Mouse (Mus musculus): ENCODE measurements at regions not wholly inside any gene's neighbourhood (a gene's known extent, or its start where the extent isn't known, plus 50 kb on each side); places are given as distances from the start of the nearest gene placed in this dataset.

GRCm38 (mm10) chr15:68428444-68429228, 1927.9 kb upstream of the Lrrc6 start:
- no peaks in the 10 kb centered on the region for H3K4me1 ChIP-seq (ENCODE audit: control insufficient read depth, insufficient read depth, low read length)
- no peak for TF ChIP-seq POLR2A (IDR thresholded peaks at IDR 0.05; ENCODE audit: low read depth, low read length)
- no peak for TF ChIP-seq CTCF (IDR thresholded peaks at IDR 0.05; ENCODE audit: borderline replicate concordance, insufficient read depth, low read length)
- no peak overlapping the region for H3K4me3 ChIP-seq (ENCODE audit: insufficient read depth, low read length)
- H3K27ac ChIP-seq (ENCODE audit: insufficient read depth, low read length) = no peak overlapping the region

DNA sequence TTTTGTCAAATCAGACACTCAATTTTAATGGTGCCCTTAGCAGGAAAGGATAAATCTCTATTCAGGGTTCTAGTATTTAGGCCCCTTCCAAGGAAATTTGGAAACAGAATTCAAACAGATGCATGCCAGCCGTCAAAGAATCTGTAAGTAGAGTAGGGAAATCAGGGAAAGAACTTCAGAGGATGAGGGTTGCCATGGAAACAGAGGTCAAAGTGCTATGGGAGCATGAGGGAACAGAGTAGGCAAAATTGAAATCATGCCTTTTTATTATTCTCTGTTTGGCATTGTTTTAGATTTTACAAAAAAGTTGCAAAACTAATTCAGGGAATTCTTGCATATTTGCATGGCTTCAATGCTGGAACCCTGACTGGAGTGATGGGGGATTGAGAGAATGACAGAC, 1916.4 kb upstream of the Lrrc6 start:
- Histone ChIP-seq H3K27ac (ENCODE audit: insufficient read depth, low read length) (no peak overlapping the region), H3K4me1 (ENCODE audit: control insufficient read depth, insufficient read depth, low read length) (no peaks in the 10 kb centered on the region), H3K4me3 (ENCODE audit: insufficient read depth, low read length) (no peak overlapping the region)
- TF ChIP-seq POLR2A (IDR thresholded peaks at IDR 0.05; ENCODE audit: low read depth, low read length) (no peak), CTCF (IDR thresholded peaks at IDR 0.05; ENCODE audit: borderline replicate concordance, insufficient read depth, low read length) (no peak)

GRCm38 (mm10) chr15:68415401-68415925, 1914.8 kb upstream of the Lrrc6 start:
- no peak for TF ChIP-seq POLR2A (IDR thresholded peaks at IDR 0.05; ENCODE audit: low read depth, low read length)
- 0 out of 2 replicates have a peak, but pooled peaks have one; percentile 7 for TF ChIP-seq CTCF (IDR thresholded peaks at IDR 0.05; ENCODE audit: borderline replicate concordance, insufficient read depth, low read length)
- Histone ChIP-seq H3K4me1 (ENCODE audit: control insufficient read depth, insufficient read depth, low read length) (no peaks in the 10 kb centered on the region), H3K27ac (ENCODE audit: insufficient read depth, low read length) (no peak overlapping the region), H3K4me3 (ENCODE audit: insufficient read depth, low read length) (no peak overlapping the region)

DNA sequence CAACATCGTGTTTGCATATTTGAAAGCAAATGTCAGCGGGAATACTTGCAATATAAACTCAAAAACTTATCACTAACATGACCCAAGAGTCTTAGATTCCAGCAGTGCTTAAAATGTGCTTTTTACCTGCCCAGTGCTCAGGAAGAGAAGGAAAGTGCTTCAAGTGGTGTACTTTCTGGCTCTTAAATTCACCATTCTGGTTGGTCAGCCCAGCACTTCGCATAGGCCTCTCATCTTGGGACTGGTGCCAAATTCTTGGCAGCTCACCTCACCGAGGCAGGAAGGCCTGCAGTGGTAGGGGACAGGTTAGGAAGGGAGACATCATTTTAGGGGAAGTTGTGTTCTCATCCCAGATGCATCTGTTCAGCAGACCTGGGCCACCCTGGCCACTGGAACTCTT, 1913.3 kb upstream of the Lrrc6 start:
- no peak overlapping the region for H3K4me3 ChIP-seq (ENCODE audit: insufficient read depth, low read length)
- TF ChIP-seq CTCF (IDR thresholded peaks at IDR 0.05; ENCODE audit: borderline replicate concordance, insufficient read depth, low read length) = no peak
- TF ChIP-seq POLR2A (IDR thresholded peaks at IDR 0.05; ENCODE audit: low read depth, low read length) = no peak
- H3K4me1 ChIP-seq (ENCODE audit: control insufficient read depth, insufficient read depth, low read length) = no peaks in the 10 kb centered on the region
- no peak overlapping the region for H3K27ac ChIP-seq (ENCODE audit: insufficient read depth, low read length)

DNA sequence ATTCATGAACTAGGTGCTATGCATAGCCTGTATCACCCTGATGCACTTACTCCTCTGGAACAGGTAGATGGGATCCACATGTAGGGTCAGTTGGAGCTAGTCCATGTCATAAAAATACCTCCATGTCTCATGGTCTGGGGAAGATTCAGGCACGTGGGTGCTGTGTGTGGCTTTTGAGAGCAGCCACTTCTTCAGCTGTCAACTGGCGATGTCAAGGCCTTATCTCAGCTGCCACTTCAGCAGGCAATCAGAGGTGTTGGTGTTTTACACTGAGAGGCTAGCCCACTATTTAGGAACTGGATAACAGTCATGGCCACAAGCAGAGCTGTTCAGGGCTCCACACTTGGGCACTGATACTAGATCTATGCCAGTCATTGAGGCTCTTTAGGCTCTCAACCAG, 1912.0 kb upstream of the Lrrc6 start:
- Histone ChIP-seq H3K4me3 (ENCODE audit: insufficient read depth, low read length) (no peak overlapping the region), H3K27ac (ENCODE audit: insufficient read depth, low read length) (no peak overlapping the region), H3K4me1 (ENCODE audit: control insufficient read depth, insufficient read depth, low read length) (no peaks in the 10 kb centered on the region)
- TF ChIP-seq POLR2A (IDR thresholded peaks at IDR 0.05; ENCODE audit: low read depth, low read length) = no peak
- TF ChIP-seq CTCF (IDR thresholded peaks at IDR 0.05; ENCODE audit: borderline replicate concordance, insufficient read depth, low read length) = no peak

GRCm38 (mm10) chr15:68412156-68412555, 1911.4 kb upstream of the Lrrc6 start:
- Histone ChIP-seq H3K27ac (ENCODE audit: insufficient read depth, low read length) (no peak overlapping the region), H3K4me1 (ENCODE audit: control insufficient read depth, insufficient read depth, low read length) (no peaks in the 10 kb centered on the region), H3K4me3 (ENCODE audit: insufficient read depth, low read length) (no peak overlapping the region)
- TF ChIP-seq POLR2A (IDR thresholded peaks at IDR 0.05; ENCODE audit: low read depth, low read length) (no peak), CTCF (IDR thresholded peaks at IDR 0.05; ENCODE audit: borderline replicate concordance, insufficient read depth, low read length) (no peak)

DNA sequence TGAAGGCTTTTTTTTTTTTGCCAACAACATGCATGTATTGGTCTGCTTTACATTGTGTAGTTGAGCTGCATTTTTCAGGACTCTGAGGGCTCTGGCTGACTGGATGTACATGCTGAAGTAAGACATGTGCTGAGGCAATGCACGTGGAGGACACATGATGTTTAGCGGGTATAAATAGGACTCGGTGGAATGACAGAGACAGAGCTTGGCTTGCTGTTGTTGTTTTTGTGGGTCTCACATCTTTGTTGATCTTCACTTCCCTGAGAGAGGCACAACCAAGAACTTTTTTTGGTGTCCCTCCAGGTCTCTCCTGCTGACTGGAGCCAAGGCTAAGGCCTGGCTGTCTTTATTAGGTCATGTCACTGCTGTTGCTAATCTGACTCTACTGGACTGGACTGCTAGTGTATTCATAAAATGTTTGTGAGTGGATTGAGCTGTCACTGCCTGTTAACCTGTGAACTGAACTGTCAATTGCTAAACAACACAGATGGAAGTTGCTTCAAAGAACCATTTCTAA, 1902.9 kb upstream of the Lrrc6 start:
- no peak overlapping the region for H3K4me3 ChIP-seq (ENCODE audit: insufficient read depth, low read length)
- H3K27ac ChIP-seq (ENCODE audit: insufficient read depth, low read length) = no peak overlapping the region
- TF ChIP-seq CTCF (IDR thresholded peaks at IDR 0.05; ENCODE audit: borderline replicate concordance, insufficient read depth, low read length) (no peak), POLR2A (IDR thresholded peaks at IDR 0.05; ENCODE audit: low read depth, low read length) (no peak)
- H3K4me1 ChIP-seq (ENCODE audit: control insufficient read depth, insufficient read depth, low read length) = no peaks in the 10 kb centered on the region

GRCm38 (mm10) chr15:68401726-68402125, 1901.0 kb upstream of the Lrrc6 start:
- TF ChIP-seq CTCF (IDR thresholded peaks at IDR 0.05; ENCODE audit: borderline replicate concordance, insufficient read depth, low read length) (no peak), POLR2A (IDR thresholded peaks at IDR 0.05; ENCODE audit: low read depth, low read length) (no peak)
- peak overlapping the region; percentile 82 for H3K27ac ChIP-seq (ENCODE audit: insufficient read depth, low read length)
- H3K4me1 ChIP-seq (ENCODE audit: control insufficient read depth, insufficient read depth, low read length) = no peaks in the 10 kb centered on the region
- no peak overlapping the region for H3K4me3 ChIP-seq (ENCODE audit: insufficient read depth, low read length)

DNA sequence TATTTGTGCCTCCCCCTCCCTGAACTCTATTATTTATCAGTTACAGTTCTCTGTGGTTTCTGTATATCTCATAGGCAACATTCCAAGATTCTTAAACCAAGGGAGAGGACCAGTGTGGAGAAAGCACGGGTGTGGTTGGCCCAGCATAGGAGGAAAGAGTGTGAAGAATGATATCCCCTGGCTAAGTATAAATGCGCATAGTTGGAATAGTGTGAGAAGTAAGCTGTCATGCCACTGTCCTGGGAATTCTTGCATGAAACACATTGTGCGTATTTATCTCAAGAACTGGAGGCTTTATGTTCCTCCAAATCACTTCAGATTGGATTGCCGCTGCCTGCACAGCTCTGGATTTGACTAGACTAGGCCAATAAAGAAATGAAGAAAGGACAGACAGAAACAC, 1900.3 kb upstream of the Lrrc6 start:
- no peak overlapping the region for H3K4me3 ChIP-seq (ENCODE audit: insufficient read depth, low read length)
- no peaks in the 10 kb centered on the region for H3K4me1 ChIP-seq (ENCODE audit: control insufficient read depth, insufficient read depth, low read length)
- no peak for TF ChIP-seq POLR2A (IDR thresholded peaks at IDR 0.05; ENCODE audit: low read depth, low read length)
- TF ChIP-seq CTCF (IDR thresholded peaks at IDR 0.05; ENCODE audit: borderline replicate concordance, insufficient read depth, low read length) = no peak
- peak overlapping the region; percentile 82 for H3K27ac ChIP-seq (ENCODE audit: insufficient read depth, low read length)

GRCm38 (mm10) chr15:68396566-68396965, 1895.9 kb upstream of the Lrrc6 start:
- TF ChIP-seq CTCF (IDR thresholded peaks at IDR 0.05; ENCODE audit: borderline replicate concordance, insufficient read depth, low read length) = no peak
- H3K4me1 ChIP-seq (ENCODE audit: control insufficient read depth, insufficient read depth, low read length) = no peaks in the 10 kb centered on the region
- no peak overlapping the region for H3K4me3 ChIP-seq (ENCODE audit: insufficient read depth, low read length)
- H3K27ac ChIP-seq (ENCODE audit: insufficient read depth, low read length) = no peak overlapping the region

Data from embryonic fibroblast, embryonic 13.5 days (primary cell).